26 mouse cellular contexts compared by ENCODE assay signal in the genomic region with DNA sequence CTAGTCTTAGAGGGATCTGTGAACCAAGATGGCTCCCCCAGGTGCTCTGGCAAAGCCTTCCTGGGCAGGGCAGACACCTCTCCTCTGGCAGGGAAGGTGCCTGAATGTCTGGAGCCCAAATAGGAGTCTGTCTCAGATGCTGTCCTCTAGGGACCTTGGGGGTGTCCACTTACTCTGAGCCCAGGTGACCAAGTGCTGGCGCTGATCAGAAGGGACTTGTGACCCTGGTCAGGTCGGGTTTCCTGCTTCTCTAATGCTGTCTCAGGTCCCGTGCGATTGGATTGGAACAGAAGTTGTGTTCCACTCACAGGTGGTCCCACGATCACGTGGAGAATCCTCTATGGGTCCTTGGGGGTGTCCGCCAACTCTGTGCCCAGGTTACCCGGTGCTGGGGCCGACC. TPM values are rescaled to one million over a fixed set of nuclear protein-coding genes. Genes with fewer than 3 reads are reported as not detected.
"Had no signal": no experiment of that assay in that cellular context is flagged by ENCODE, and none has a peak within 500 bp of the region (broad histone marks: within the 10 kb centered on the region; RNA-seq: fewer than 3 reads in every experiment).

No protein-coding gene starts in this region.

RNA-seq across cellular contexts. Expression of gene Chil4, which starts 28.1 kb away (rescaled TPM):
- polyA plus RNA-seq: limb, embryonic 10.5 days; limb, embryonic 11.5 days; limb, embryonic 12.5 days; limb, embryonic 13.5 days; limb, embryonic 14.5 days; limb, embryonic 15.5 days; liver, adult 2 months; liver, embryonic 11.5 days; liver, embryonic 12.5 days; liver, embryonic 13.5 days; liver, embryonic 14.5 days; liver, embryonic 15.5 days; liver, embryonic 16.5 days; liver, postnatal 0 days; lung, embryonic 14.5 days; lung, embryonic 16.5 days; lung, postnatal 0 days; macrophage; midbrain, embryonic 10.5 days; midbrain, embryonic 11.5 days; midbrain, embryonic 15.5 days; midbrain, embryonic 16.5 days; midbrain, postnatal 0 days; myocyte; neural tube, embryonic 12.5 days; neural tube, embryonic 13.5 days had no signal
